Mouse (Mus musculus): Measurements from ENCODE around the gene Fxr2. TPM values are rescaled to one million over a fixed set of nuclear protein-coding genes. Genes with fewer than 3 reads are reported as not detected.

Fxr2 gene
- polyA plus RNA-seq, 1 experiment from 2014 or later, result 37.3 TPM

DNA sequence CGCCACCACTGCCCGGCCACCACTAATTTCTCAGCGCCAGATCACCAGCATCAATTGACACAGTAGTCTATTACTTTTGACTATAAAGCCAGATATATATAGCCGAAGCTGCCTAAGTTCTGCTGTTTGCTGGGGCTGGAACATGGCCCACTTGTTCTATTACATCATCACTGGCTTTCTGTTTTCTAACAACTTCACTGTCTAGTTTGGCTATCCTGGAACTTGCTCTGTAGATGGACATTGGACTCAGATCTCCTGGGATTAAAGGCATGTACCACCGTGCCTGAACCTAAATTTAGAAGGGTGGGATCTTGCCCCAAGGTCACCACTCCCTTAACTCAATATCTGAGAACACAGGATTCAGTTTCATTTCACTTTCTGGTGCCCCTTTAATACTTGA, 13.1 kb downstream of the Fxr2 start:
- 92% methylated on average over 5 of the region's 5 CpGs for WGBS
- Histone ChIP-seq H3K27me3 (no peaks in the 10 kb centered on the region), H3K27ac (no peak overlapping the region), H3K4me2 (replicated peaks) (no peak overlapping the region), H3K4me1 (no peaks in the 10 kb centered on the region), H3K36me3 (peaks cover 98% of the 10 kb centered on the region), H3K4me3 (no peak overlapping the region), H3K9me3 (no peaks in the 10 kb centered on the region), H3K9ac (no peak overlapping the region)
- ATAC-seq (ENCODE audit: low FRiP score, low read depth), result no peak

GRCm38 (mm10) chr11:69653399-69653798, 20.6 kb downstream of the Fxr2 start:
- Histone ChIP-seq H3K27ac (no peak overlapping the region), H3K9me3 (no peaks in the 10 kb centered on the region), H3K9ac (0 out of 2 replicates have a peak overlapping the region, but pooled peaks have one; percentile 36), H3K27me3 (no peaks in the 10 kb centered on the region), H3K4me2 (replicated peaks) (no peak overlapping the region), H3K36me3 (peaks cover 83% of the 10 kb centered on the region), H3K4me3 (no peak overlapping the region), H3K4me1 (peaks cover 24% of the 10 kb centered on the region)
- WGBS, result 76% methylated on average over 5 of the region's 5 CpGs
- ATAC-seq (ENCODE audit: low FRiP score, low read depth), result no peak

GRCm38 (mm10) chr11:69654760-69655159, 22.0 kb downstream of the Fxr2 start:
- Histone ChIP-seq H3K4me2 (replicated peaks) (no peak overlapping the region), H3K27ac (peak overlapping the region; percentile 55; the same call in 1 of the 2 replicates), H3K4me1 (peaks cover 24% of the 10 kb centered on the region), H3K27me3 (no peaks in the 10 kb centered on the region), H3K36me3 (peaks cover 82% of the 10 kb centered on the region), H3K9me3 (no peaks in the 10 kb centered on the region), H3K4me3 (no peak overlapping the region), H3K9ac (peak overlapping the region; percentile 26; the same call in 1 of the 2 replicates)
- ATAC-seq (ENCODE audit: low FRiP score, low read depth), result no peak
- WGBS, result 24% methylated on average over 9 of the region's 9 CpGs

DNA sequence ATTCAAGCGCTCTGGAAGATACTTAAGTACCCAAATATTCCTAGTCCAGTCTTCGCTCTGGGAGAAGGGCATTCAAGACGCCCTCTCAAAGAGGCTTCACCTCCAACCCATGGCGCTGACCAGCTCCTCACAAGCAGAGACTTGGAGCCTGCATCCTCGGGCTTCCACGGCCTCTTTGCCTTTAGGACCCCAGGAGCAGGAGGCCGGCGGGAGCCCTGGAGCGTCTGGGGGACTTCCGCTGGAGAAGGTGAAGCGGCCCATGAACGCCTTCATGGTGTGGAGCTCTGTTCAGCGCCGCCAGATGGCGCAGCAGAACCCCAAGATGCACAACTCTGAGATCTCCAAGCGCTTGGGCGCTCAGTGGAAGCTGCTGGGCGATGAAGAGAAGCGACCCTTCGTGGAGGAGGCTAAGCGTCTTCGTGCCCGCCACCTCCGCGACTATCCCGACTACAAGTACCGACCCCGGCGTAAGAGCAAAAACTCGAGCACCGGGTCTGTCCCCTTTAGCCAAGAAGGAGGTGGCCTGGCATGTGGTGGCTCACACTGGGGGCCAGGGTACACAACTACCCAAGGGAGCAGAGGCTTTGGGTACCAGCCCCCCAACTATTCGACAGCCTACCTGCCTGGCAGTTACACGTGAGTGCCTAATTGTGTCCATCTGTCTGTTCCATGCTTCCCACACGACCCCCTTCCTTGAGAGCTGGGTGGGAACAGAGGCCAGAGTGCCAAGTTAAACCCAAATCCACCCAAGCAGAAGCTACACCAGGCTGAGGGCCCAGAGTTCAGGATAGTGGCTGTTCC, 22.7 kb downstream of the Fxr2 start, which contains the start of gene Sox15:
Sox15 (plus strand) TSS at position 51 of the 801 bp plus-strand sequence.
- H3K27ac ChIP-seq, result peak within 1 kb of the TSS; percentile 55; the same call in 1 of the 2 replicates
- peaks cover 81% of the 10 kb centered on the region for H3K36me3 ChIP-seq
- H3K4me3 ChIP-seq, result no peak within 1 kb of the TSS
- no peaks in the 10 kb centered on the region for H3K9me3 ChIP-seq
- H3K9ac ChIP-seq, result peak within 1 kb of the TSS; percentile 39
- H3K4me2 ChIP-seq (replicated peaks), result peak within 1 kb of the TSS; percentile 36
- peaks cover 24% of the 10 kb centered on the region for H3K4me1 ChIP-seq
- WGBS, result 18% methylated on average over 34 of the region's 34 CpGs
- H3K27me3 ChIP-seq, result no peaks in the 10 kb centered on the region
- peak; percentile 79 for ATAC-seq (ENCODE audit: low FRiP score, low read depth)

- Histone ChIP-seq H3K27ac (no peak overlapping the region; the same call in 1 of the 2 replicates), H3K4me2 (replicated peaks) (peak overlapping the region; percentile 19; the same call in 1 of the 2 replicates), H3K4me3 (no peak overlapping the region), H3K27me3 (no peaks in the 10 kb centered on the region), H3K36me3 (peaks cover 75% of the 10 kb centered on the region), H3K9ac (peak overlapping the region; percentile 31; the same call in 1 of the 2 replicates), H3K4me1 (peaks cover 24% of the 10 kb centered on the region), H3K9me3 (no peaks in the 10 kb centered on the region)
- WGBS, result 79% methylated on average over 5 of the region's 5 CpGs
- no peak for ATAC-seq (ENCODE audit: low FRiP score, low read depth)
These were observed 23.3 kb downstream of the Fxr2 start for GRCm38 (mm10) chr11:69656065-69656455.

GRCm38 (mm10) chr11:69656617-69657461, 24.0 kb downstream of the Fxr2 start:
- WGBS, result 77% methylated on average over 10 of the region's 10 CpGs
- Histone ChIP-seq H3K9ac (0 out of 2 replicates have a peak overlapping the region, but pooled peaks have one; percentile 4), H3K9me3 (no peaks in the 10 kb centered on the region), H3K27ac (peak overlapping the region; percentile 11; the same call in 1 of the 2 replicates), H3K27me3 (no peaks in the 10 kb centered on the region), H3K4me2 (replicated peaks) (peak overlapping the region; percentile 14; the same call in 1 of the 2 replicates), H3K4me1 (peaks cover 32% of the 10 kb centered on the region), H3K4me3 (no peak overlapping the region; the same call in 1 of the 2 replicates), H3K36me3 (peaks cover 68% of the 10 kb centered on the region)
- ATAC-seq (ENCODE audit: low FRiP score, low read depth), result no peak

DNA sequence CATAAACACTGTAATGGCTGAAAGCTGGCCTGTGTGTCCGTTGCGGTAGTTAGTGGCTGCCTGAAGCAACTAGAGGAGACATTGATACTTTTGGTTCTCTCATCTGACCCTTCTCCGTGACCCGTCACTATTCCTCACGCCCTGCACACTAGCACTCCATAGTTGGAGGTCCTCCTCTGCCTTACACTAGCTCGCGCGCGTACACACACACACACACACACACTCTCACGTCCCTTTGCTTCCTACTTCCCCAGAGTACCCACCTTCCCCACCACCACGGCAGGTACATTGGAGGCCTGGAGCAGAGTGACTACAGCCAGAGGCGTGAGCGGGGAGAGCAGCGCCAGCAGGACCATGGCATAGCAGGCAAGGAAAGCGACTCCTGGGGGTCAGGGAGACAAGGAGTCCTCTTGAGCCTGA, 24.7 kb downstream of the Fxr2 start:
- no peak overlapping the region for H3K27ac ChIP-seq

DNA sequence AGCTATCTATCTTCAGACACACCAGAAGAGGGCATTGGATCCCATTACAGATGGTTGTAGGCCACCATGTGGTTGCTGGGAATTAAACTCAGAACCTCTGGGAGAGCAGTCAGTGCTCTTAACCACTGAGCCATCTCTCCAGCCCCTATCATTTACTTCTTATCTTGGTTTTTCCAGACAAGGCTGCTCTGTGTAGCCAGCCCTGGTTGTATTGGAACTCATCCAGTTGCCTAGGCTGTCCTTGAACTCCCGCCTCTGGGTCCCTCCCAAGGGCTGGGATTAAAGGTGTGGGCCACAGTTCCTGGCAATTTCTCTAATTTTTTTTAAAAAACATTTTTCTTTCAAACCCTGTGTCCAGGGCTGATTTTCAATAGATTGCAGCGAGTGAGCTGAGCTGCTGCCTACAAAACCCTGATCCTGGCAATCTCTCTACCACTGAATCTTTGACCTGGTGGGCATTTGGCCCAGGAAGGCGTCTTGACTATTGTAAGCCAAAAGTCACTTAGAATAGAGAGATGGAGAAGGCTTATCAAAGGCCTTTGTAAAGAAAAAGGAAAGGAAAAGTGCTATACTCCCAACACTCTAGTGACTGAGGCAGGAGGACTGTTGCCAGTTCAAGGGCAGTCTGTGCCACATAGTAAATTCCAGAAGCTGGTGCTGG, 28.6 kb downstream of the Fxr2 start:
- no peak for ATAC-seq (ENCODE audit: low FRiP score, low read depth)

More for the DNA sequence above, 24.7 kb downstream of the Fxr2 start:
- H3K27me3 ChIP-seq, result no peaks in the 10 kb centered on the region
- peaks cover 61% of the 10 kb centered on the region for H3K36me3 ChIP-seq
- H3K9me3 ChIP-seq, result no peaks in the 10 kb centered on the region
- no peak overlapping the region for H3K9ac ChIP-seq
- H3K4me3 ChIP-seq, result no peak overlapping the region; the same call in 1 of the 2 replicates
- 80% methylated on average over 15 of the region's 15 CpGs for WGBS
- no peak for ATAC-seq (ENCODE audit: low FRiP score, low read depth)
- peaks cover 32% of the 10 kb centered on the region for H3K4me1 ChIP-seq
- H3K4me2 ChIP-seq (replicated peaks), result no peak overlapping the region

DNA sequence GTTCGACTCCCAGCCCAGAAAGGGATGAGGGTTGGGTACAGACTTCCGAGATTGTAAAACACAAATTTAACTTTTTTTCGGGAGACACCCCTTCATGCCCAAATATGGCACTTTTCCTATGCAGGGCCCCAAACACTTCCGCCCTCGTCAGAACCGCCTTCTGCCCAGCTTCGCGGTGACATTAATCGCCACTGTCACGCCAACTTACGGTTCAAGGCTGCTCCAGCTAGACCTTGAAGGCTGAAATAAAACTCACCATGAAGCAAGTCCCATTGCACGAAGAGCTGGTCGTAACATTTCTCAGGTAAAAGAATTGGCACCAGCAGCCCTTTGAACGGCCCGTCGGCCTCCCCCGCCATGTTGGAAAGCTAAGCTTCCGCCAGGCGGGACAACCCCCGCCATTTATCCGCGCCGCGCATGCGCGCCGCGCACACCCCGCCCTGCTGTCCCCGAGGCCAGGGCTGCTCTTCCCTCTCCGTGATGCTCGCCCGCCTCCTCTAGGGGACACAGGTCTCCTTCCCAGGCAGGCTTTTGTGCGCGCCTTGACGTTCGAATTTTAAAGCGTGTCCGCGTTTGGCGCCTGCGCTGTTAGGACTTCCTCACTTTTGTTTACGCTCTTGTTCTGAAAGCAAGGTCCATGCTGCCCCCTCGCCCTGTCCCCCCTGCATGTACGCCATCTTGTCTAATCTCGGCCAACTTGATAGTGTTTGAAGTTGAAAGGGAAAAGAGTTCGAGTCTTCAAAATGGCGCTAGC, 29.6 kb downstream of the Fxr2 start, which contains the start of gene Mpdu1:
Mpdu1 (minus strand) TSS at position 430 of the 754 bp plus-strand sequence.
- peak within 1 kb of the TSS; percentile 95 for H3K27ac ChIP-seq
- H3K4me1 ChIP-seq, result peaks cover 14% of the 10 kb centered on the region
- H3K27me3 ChIP-seq, result no peaks in the 10 kb centered on the region
- no peaks in the 10 kb centered on the region for H3K9me3 ChIP-seq
- peak; percentile 94 for ATAC-seq (ENCODE audit: low FRiP score, low read depth)
- WGBS, result under 1% methylated on average over 48 of the region's 48 CpGs
- peak within 1 kb of the TSS; percentile 57 for H3K4me3 ChIP-seq
- H3K36me3 ChIP-seq, result peaks cover 63% of the 10 kb centered on the region
- H3K9ac ChIP-seq, result peak within 1 kb of the TSS; percentile 71
- peak within 1 kb of the TSS; percentile 65 for H3K4me2 ChIP-seq (replicated peaks)

More for the DNA sequence above, 28.6 kb downstream of the Fxr2 start:
- no peaks in the 10 kb centered on the region for H3K9me3 ChIP-seq
- H3K36me3 ChIP-seq, result peaks cover 66% of the 10 kb centered on the region
- peak overlapping the region; percentile 57 for H3K4me3 ChIP-seq
- no peaks in the 10 kb centered on the region for H3K27me3 ChIP-seq
- peak overlapping the region; percentile 95; the same call in 1 of the 2 replicates for H3K27ac ChIP-seq
- WGBS, result 82% methylated on average over 3 of the region's 3 CpGs
- peaks cover 19% of the 10 kb centered on the region for H3K4me1 ChIP-seq
- peak overlapping the region; percentile 71 for H3K9ac ChIP-seq
- peak overlapping the region; percentile 65 for H3K4me2 ChIP-seq (replicated peaks)

DNA sequence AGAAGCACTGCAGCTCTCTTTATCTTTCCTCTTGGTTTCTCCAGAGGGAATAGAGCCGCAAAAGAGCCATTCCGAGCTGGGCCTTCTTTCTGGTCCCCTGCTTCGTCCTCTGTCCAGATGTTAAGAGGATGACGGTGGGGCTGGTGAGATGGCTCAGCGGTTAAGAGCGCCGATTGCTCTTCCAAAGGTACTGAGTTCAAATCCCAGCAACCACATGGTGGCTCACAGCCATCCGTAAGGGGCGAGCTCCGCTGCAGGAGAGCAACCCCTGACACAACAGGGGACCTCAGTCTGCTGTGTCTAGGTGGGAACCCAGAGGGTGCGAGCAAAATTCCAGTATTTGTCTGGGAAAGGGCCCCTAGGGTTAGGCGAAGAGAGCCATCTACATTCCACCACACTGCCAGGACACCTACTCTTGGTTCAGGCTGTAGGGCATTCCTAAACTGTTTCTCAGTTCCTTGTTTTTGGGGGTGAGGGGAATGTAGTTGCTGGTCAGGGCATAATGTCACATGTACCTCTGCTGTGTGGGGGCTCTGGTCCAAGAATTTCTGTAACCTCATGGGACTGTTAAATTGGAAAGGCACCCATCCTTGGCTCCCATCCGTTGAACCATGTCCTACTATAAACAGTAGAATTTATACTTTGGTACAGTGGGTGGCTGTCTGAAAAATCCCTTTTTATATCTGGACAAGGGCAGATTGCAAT, 30.3 kb downstream of the Fxr2 start:
- H3K27ac ChIP-seq, result peak overlapping the region; percentile 95
- 69% methylated on average over 13 of the region's 13 CpGs for WGBS
- peak overlapping the region; percentile 65 for H3K4me2 ChIP-seq (replicated peaks)
- peak overlapping the region; percentile 57 for H3K4me3 ChIP-seq
- H3K27me3 ChIP-seq, result no peaks in the 10 kb centered on the region
- peaks cover 63% of the 10 kb centered on the region for H3K36me3 ChIP-seq
- peak overlapping the region; percentile 71 for H3K9ac ChIP-seq
- H3K4me1 ChIP-seq, result peaks cover 14% of the 10 kb centered on the region
- H3K9me3 ChIP-seq, result no peaks in the 10 kb centered on the region
- ATAC-seq (ENCODE audit: low FRiP score, low read depth), result 0 out of 2 replicates have a peak, but pooled peaks have one; percentile 2
